Mouse (Mus musculus) gastrocnemius, adult 8-10 months (tissue): ENCODE measurements around the gene Eif2ak4. TPM values are rescaled to one million over a fixed set of nuclear protein-coding genes. Genes with fewer than 3 reads are reported as not detected.

Experiments
- DNase-seq, 2 experiments: peaks; one replicate each; pipeline ENCODE4 v3.0.0; 2022; ENCODE audit warnings: low spot score in 2 of 2
- total RNA-seq, 4 experiments: library from RNA; stranded (reverse); gene quantifications; 2 replicates each; pipeline ENCODE4 v1.2.4; 2022

Gene Eif2ak4
- total RNA-seq, 4 experiments from 2014 or later: 2.7 to 3.7 (median 3.6) TPM

GRCm38 (mm10) chr2:118404336-118404735 is 15.9 kb downstream of the Eif2ak4 start:
- DNase-seq: no peak

- no peak for DNase-seq
Observed at GRCm38 (mm10) chr2:118405568-118405967, 17.1 kb downstream of the Eif2ak4 start.

DNA sequence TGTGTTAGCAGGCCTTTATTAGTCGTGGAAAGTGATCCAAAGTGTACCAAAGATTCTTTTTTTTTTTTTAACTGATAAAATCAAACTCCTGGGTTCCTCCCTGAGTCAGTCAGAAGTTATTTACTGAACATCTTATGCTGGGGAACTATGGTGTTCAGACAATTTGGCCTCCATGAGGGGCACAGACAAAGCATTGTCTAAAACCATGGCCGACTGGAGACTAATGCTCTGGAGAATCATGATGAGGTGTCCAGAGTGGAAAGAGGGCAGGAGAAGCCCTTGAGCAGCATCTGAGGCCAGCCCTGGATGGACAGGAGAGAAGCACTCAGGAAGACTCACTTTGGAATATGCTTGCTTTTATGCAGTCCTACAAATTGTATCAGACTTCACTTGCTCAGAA is 18.4 kb downstream of the Eif2ak4 start:
- no peak for DNase-seq

- DNase-seq: no peak
Observed at GRCm38 (mm10) chr2:118408336-118408895, 20.0 kb downstream of the Eif2ak4 start.

DNA sequence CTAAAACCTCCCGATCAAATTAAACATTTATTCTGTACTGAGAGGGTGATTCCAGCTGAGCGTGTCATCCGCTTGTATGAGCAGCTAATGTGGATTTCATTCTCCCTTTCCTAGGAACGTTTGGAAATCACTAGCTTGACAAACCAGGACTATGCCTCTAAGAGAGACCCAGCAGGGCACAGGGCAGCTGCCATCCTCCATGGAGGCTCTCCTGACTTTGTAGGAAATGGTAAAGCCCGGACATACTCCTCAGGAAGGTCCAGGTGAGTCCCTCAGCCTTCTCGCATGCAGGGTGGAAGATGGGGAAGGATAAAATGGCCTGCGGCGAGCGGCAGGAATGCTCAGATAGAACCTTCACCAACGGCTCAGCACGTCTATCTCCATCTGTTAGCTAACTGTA is 24.4 kb downstream of the Eif2ak4 start:
- no peak for DNase-seq

DNA sequence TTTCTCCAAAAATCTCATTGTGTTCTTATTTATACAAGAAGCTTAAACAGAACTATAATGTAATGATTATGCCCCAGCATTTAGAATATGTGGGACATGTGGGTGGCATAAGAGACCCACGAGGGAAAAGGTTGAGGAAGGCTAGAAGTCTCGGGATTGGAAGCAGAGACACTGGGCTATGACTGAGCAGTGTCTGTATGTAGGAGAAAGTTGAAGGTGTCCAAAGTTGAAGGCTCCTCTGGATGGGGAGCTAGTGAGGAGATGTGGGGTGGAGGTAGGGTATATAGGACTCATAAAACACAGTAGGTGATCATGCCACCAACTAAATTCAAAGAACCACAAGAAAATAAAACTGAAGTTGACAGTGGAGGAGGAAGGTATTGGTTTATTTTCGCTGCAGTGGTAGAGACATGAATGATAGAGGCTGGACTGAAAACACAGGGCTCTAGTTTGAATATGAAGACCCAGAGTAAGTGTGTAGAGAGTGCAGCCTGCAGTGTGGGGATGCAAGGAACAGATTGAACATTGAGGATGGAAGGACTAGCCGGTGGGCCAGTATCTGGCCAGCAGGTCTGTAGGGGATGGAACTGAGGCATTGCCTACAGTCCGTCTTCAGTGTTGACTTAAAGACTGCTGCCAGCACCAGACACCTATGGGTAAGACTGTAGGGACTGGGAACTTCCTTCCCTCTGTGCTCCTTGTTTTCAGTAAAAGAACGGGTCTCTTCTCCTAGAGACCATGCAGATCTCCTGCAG is 27.4 kb downstream of the Eif2ak4 start:
- DNase-seq: no peak

DNA sequence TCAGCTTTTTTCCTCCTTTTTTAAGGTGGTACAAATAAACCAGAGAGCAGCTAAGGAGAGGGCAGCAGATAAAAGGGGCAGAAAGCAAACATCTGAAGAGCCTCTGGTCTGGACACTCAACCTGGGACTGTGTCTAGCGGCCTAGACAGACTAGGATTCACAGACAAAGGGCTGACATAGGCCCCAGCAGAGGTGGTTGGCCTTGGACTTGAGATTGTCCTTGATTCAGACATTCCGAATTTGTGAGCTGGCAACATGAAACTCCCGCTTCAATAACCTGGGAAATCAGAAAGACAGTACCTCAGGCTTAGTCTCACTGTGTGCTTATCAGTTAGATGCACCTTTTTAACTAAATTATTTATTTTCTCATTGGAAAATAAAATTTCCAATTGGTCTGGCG is 29.7 kb downstream of the Eif2ak4 start:
- DNase-seq: no peak

- DNase-seq: no peak
Observed at GRCm38 (mm10) chr2:118421951-118422350, 33.5 kb downstream of the Eif2ak4 start.

DNA sequence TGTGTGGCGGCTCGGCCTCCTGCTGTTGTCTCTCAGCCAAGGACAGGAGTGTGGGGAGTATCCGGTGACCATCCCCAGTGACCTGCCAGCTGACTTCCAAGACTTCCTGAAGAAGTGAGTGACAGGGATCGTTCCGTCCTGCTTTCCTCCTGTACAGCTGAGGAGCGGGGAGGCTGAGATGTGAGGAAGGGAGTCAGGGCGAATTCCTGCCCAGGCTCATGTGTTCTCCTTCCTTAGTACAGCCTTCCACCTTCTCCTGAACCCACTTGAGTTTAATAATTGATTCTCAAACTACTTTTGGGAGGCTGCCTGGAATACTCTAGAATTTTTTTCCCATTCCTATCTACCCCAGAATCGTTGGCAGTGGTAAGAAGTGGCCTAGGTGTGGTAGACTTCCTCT is 34.0 kb downstream of the Eif2ak4 start:
- no peak for DNase-seq

DNA sequence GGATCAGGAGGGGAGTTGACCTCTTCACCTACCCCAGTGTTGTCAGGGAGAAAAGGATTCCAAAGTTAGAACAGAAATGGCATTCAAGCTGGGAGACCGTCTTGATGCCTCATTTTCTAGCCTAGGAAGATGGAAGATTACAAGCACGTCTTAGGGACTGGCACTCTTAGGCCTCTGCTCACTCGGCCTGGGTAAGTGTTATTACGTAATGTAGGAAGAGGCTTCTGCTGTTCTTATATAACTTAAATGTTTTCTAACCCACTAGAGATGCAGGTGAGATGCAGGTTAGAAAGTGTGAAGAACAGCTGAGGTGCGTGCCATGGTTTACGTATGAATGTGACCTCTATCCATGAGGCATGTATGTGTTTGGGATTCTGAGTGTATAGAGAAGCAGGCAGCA is 39.9 kb downstream of the Eif2ak4 start:
- no peak for DNase-seq

GRCm38 (mm10) chr2:118429297-118429696 is 40.9 kb downstream of the Eif2ak4 start:
- no peak for DNase-seq

DNA sequence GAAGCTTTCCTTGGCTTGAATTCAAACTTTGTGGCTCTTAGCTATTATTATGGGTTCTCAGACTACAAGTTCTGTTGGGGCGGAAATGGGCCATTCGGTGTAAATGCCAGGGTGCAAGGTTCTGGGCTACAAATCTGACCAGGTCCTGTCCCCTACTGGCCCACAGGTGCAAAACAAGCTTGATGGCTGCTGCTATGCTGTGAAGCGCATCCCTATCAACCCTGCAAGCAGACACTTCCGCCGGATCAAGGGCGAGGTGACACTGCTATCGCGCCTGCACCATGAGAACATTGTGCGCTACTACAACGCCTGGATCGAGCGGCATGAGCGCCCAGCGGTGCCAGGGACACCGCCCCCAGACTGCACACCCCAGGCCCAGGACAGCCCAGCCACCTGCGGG is 42.2 kb downstream of the Eif2ak4 start:
- no peak for DNase-seq

- DNase-seq: no peak
Observed at GRCm38 (mm10) chr2:118431589-118431988, 43.2 kb downstream of the Eif2ak4 start.

DNA sequence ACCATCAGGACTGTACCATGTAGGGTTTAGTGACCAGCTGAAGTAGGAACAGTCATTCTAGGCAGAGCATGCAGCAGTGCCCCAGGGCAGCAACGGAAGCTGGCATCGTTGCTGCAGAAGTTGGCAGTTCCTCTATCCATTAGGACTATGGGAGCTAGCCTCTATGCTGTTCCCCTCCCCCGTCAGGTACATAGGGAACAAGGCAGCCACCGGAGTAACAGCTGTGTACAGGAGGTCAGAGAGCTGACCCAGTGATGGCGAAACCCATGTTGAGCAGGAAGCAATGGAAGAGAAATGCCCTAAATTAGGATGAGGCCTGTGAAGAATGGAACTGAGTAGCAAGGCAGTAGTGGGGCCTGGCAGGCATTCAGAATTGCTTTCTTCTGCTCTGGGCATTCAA is 53.8 kb downstream of the Eif2ak4 start:
- no peak for DNase-seq

- DNase-seq: no peak
Observed at GRCm38 (mm10) chr2:118442723-118443122, 54.3 kb downstream of the Eif2ak4 start.

GRCm38 (mm10) chr2:118445696-118446674 is 57.6 kb downstream of the Eif2ak4 start:
- DNase-seq: no peak

DNA sequence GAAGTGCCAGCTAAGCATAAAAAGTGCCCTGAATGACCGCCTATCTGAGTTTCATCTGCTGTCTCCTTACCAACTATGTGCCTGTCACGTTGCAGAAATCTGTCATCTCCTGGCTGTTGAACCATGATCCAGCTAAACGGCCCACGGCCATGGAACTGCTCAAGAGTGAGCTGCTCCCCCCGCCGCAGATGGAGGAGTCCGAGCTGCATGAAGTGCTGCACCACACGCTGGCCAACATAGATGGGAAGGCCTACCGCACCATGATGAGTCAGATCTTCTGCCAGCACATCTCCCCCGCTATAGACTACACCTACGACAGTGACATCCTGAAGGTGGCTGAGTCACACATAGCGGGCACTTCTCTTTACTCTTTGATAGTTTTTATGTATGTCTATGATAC is 59.8 kb downstream of the Eif2ak4 start:
- DNase-seq: no peak

- DNase-seq: no peak
Observed at GRCm38 (mm10) chr2:118451056-118451455, 62.6 kb downstream of the Eif2ak4 start.

DNA sequence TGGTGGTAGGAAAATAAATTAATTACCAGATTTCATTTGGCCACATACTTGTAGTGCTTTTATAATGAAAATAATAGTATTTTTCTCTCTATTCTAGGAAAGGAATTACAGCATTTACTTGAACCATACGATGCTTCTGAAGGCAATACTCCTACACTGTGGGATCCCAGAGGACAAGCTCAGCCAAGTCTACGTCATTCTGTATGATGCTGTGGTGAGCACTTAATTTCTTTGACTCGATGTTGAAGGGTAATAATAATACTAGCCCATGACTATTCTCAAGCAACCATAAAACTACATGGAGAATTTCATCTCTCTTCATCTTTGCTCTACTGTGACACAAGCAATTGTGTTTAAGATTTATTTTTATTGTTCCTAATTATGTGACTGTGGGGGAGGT is 68.6 kb downstream of the Eif2ak4 start:
- DNase-seq: no peak

- no peak for DNase-seq
Observed at GRCm38 (mm10) chr2:118457463-118458261, 69.2 kb downstream of the Eif2ak4 start.

GRCm38 (mm10) chr2:118461480-118462165 is 73.2 kb downstream of the Eif2ak4 start:
- DNase-seq: no peak
